Mouse (Mus musculus) left cerebral cortex, postnatal 10 days (tissue): Measurements from ENCODE around the gene Cpxm1. TPM values are rescaled to one million over a fixed set of nuclear protein-coding genes. Genes with fewer than 3 reads are reported as not detected.
"Not testable (repeated sequence)": the region's sequence is repeated elsewhere in the genome, so short reads cannot be mapped to it uniquely, and the experiment has no call there.

Experiments used
- DNase-seq, 2 experiments: peaks; one replicate each; pipeline ENCODE4 v3.0.0; 2021 to 2022; ENCODE audit warnings: low spot score in 2 of 2, mixed read lengths in 1 of 2; ENCODE audit errors: extremely low spot score in 1 of 2
- intact Hi-C: fragments of 180-260 bp; cut with DNase I; formaldehyde crosslinking; loops from one replicate; pipeline ENCODE4 v1.15.1; 2025
- total RNA-seq, 2 experiments: library from RNA; stranded (reverse); gene quantifications; 2 replicates each; pipeline ENCODE4 v1.2.3; 2021

Gene Cpxm1
- total RNA-seq, 2 experiments from 2014 or later: 16.9 to 20.9 TPM

DNA sequence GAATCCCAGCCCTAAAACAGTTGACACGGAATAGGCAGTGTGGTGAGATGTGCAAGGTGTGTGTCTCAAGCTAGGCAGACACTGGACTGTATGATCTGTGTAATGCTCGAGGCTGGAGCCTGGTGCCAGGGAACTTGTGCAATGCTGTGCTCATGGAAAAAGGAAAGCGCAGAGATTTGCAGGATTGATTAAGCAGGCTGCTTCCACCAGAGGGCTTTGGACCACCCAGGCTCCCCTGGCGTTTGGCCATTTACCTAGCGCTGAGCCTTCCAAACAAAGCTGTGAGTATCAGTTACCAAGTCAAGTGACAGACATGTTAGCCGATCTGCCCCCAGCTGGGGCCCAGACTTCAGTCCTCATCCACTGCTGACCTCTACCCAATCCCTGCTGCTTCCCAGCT is 10.8 kb upstream of the Cpxm1 start:
- intact Hi-C loops: no loop called here
- DNase-seq: no peak

DNA sequence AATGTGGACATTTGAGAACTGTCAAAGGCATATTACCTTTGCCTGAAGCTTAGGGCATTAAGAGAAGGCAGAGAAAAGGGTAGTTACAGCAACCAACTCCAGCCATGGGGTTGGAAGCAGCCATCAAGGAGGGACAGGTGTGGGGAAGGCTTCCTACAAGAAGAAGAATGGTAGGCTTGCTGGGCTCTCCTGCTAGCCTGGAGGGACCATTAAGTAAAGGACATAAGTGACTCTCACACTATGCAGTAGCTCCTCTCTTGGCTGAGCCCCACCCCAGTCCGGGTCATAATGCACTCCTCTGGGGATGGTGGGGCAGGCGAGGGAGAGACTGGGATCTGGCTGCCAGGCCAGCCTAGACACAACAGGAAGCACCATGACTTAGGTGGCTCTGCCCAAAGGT is 8.8 kb upstream of the Cpxm1 start, which contains the start of gene Tmem239:
Gene Tmem239 (plus strand): TSS at position 301 of the 400 bp plus-strand sequence.
- intact Hi-C loops: no loop called here
- DNase-seq: no peak

DNA sequence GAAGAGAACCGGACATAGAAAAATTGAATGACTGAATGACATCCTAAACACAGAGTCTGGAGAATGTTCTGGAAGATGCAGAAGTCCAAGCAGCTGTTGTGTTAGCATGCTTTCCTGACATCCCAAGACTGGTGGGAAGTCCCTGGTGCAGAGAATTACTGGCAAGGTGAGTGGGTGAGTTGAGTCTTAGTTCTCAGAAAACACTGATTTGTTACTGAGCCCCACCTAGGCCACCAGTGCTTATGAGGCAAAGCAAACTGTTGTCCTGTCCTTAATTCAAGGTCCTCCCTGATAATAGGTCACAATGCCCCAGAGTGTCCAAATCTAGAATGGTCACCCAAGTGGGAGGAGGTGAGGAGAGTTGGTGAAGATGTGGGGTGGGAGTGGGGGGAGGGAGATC is 7.6 kb upstream of the Cpxm1 start, which contains the start of the genes Gm28372 and 1700020A23Rik:
Gene Gm28372 (plus strand): TSS at position 301 of the 400 bp plus-strand sequence.
Gene 1700020A23Rik (plus strand): TSS at position 321 of the 400 bp plus-strand sequence.
- no peak for DNase-seq
- intact Hi-C loops: no loop called here

DNA sequence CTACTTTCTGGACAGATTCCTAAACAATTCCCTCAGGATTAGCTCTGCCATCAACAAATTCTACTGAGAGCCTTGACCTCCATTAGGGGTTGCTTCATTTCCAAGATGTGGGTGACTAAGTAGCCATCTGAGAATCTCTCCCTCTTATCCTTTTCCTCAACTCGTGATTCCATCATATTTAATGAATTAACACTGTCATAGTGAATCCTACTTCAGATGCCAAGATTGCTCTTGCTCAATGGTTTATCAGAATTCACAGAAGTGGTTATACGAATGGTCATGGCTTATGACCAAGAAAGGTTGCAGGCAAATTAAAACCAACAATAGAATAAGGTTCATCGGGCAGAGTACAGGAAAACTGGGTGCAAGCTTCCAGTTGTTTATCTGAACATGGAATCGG is 4.5 kb upstream of the Cpxm1 start:
- DNase-seq: no peak
- intact Hi-C loops: no loop called here

DNA sequence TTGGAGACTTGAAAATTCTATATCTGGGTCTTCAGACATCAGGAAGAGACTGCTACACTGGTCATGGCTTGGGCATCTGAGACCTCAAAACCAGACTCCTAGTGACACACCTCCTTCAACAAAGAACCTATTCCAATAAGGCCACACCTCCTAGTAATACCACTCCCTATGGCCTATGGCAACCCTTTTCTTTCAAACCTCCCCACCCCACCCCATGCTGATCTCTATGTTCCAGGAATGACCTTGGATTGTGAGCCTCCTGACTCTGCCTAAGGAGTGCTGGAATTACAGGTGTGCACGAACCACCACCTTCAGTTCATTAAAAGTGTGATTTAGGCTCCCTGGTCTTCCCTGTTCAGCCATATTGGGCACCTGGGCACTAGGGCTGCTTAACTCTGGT is 2.7 kb upstream of the Cpxm1 start:
- no peak for DNase-seq
- intact Hi-C loops: no loop called here

DNA sequence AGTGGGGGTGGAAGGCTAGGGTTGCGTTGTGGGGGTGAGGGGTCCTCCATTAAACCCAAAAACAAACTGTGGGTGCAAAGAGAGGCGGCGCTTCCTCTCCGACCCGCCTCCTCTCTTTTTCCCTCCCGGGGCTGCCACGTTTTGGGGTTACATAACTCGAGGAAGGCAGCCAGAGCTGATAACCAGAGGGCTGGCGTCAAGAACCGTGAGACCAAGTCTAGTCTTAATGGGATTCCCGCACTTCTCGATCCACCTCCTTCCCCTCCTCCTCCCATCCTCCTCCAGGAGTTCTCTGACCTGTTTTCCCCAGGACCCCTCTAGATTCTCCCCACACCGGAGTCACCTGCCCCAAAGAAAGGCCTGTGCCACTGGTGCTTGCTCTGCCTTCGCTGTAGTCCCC is 717 bp upstream of the Cpxm1 start:
- no peak for DNase-seq
- intact Hi-C loops: no loop called here

DNA sequence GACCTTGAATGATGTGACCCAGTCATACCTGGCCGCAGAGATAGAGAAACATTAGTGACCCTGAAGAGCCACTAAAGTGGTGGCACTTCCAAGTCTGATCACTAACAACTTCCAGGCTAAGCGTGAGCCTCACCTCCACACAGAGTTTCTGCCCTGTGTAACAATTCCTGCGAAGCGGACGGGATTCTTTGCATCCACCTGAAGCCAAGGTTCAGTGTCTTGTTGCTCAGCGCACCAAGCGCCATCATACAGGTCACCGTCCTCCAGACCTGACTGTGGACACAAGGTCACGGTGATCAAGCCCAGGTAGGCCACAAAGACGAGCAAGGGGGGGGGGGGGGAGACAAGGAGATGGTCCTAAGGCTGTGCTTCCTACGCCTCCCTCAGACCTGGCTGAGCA is 1.7 kb downstream of the Cpxm1 start:
- intact Hi-C loops: no loop called here
- DNase-seq: no peak

DNA sequence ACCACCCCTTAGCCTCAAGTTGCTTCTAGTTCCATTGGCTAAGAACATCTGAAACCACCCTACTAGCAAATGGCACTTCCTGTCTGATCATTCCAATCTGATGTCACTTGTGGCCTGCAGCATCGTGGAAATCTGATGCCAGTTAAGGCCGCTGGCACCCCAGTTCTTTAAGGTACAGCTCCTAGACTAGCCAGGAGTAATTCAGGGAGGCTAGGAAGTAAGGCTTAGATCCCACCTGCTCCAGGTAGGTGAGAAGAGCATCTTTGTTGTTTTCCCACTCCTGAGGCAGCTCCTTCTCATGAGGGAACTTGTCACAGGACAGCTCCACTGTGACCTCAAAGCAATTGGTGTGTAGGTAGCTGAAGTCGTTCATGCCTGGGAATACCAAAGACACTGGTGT is 4.5 kb downstream of the Cpxm1 start:
- DNase-seq: no peak
- intact Hi-C loops: no loop called here

DNA sequence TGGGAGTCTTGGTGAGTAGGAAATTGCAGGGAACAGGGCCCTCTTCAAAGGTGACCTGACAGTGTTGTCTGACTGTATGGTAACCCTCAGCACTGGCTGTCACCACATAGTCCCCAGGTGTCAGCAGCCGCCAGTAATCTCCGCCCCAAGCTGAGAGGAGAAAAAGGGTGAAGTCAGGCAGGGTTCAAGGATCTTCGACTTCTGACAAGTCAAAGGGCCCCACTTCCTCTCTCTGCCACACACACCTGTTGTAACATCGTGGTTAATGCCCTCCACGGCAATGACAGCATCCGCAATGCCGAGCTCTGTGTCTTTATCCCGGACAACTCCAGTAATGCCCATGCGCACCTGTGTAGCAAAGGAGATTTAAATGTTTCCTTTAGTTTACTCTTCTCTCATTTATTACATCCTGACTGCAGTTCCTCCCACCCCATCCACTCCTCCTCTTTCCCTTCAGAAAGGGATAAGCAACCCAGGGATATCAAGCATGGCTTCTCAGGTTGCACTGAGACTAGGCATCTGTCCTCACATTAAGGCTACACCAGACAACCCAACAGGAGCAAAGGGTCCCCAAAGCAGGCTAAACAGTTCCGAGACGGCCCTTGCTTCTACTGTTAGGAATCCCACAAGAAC is 6.3 kb downstream of the Cpxm1 start:
- no peak for DNase-seq
- intact Hi-C loops: no loop called here

DNA sequence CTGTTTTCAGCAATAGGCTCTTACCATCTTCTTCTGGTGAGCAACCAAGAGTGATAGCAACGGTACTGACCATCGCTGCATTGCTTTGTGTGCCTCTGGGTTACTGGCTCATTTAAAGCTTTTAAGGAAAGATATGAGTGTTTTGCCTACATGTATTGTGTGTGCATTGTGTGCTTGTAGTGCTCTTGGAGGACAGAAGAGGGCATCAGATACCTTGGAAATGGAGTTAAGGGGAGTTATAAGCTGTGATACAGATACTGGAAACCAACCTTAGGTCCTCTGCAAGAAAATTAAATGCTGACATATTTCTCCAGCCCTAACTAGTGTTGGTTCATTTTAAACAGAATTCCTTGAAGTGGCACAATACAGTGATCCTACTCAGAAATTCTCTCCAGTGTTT is 8.6 kb downstream of the Cpxm1 start:
- intact Hi-C loops: no loop called here
- no peak for DNase-seq

DNA sequence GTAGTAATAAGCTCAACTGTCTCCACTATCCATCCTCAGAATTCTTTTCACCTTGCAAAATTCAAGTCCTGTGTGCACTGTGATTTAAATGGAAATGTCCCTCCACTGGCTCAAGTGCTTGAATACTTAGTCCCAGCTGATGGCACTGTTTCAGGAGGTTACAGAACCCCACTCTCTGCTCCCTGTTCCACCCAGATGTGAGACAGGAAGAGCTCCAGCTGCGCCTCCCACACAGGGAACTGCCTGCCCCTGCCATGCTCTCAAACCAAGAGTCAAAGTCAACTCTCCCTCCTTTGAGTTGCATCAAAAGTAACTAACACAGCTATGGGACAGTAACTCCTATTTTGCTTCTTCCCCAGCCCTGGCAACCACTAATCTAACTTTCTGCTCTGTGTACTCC is 11.2 kb downstream of the Cpxm1 start:
- DNase-seq: no peak
- intact Hi-C loops: no loop called here

DNA sequence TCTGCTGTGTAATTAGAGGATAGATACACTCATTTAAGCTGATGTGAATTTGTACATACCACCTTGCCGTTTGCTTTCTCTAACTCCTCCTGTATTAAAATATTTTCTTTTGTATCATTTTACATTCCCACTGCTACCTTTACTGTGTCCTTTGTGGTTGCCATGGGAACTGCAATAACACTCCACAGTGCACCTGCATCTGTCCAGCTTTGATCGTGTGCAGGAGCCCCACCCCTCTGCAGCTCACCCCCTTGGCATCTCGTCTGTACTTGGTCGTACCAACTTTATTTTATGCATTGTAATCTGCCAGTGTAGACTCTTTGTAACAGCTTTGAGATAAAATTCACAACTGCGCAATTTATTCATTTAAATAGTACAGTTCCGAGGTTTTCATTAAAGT is 13.5 kb downstream of the Cpxm1 start:
- DNase-seq: no peak
- intact Hi-C loops: no loop called here

DNA sequence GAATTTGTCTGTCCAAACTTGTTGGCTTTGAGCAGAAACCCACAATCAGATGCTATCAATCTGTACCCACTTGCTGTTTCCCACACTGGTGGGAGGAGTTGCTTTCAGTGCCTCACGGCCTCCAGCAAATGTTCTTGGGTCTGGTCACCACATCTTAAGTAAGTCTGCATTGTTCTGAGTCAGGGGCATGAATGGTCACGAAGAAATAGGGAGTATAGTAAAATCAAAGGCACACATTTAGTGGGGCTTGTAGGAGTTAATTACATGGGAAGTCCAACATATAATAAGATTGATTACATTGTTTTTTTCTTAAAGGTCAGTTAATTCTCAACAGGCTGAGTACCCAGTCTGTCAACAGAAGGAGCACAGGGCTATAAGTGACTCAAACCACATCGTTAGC is 14.2 kb downstream of the Cpxm1 start:
- intact Hi-C loops: no loop called here
- no peak for DNase-seq

DNA sequence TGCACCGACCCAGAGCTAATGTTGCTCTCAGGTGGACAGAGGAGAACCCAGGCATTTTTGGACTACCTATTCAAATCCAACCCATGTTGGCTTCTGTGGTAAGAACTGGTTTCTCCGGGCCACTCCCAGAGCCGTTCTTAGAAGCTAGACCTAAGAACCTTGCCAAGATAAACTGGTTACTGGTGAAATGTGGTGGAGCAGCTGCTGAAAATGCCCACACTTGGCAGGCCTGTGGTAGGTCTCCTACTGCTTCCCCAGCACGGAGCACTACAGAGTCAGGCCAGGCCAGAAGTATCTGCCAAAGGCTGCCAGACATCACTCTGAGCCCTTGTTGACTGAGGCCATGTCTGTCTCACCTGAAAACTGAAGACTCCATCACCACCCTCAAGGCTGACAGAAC is 22.4 kb downstream of the Cpxm1 start:
- DNase-seq: no peak

DNA sequence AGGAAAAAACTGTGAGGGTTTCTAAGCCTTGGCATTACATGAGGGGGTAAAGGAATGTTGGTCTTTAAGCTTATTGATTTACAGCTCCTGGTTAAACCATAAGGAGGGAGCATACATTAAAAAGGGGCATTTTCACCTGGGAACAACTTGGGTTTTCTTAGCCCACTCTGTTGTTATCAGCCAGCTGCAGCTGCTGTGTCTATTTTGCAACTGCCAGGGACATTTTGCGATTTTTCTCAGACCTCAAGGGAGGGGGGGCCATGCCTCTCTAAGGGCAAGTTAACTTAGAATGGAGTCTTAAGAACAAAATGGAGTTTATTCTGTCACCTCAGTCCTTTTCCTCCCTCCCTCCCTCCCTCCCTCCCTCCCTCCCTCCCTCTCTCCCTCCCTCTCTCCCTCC is 24.3 kb downstream of the Cpxm1 start:
- intact Hi-C loops, DNase-seq: not testable (repeated sequence)

More for the DNA sequence above, 22.4 kb downstream of the Cpxm1 start:
- intact Hi-C loops: no loop called here

DNA sequence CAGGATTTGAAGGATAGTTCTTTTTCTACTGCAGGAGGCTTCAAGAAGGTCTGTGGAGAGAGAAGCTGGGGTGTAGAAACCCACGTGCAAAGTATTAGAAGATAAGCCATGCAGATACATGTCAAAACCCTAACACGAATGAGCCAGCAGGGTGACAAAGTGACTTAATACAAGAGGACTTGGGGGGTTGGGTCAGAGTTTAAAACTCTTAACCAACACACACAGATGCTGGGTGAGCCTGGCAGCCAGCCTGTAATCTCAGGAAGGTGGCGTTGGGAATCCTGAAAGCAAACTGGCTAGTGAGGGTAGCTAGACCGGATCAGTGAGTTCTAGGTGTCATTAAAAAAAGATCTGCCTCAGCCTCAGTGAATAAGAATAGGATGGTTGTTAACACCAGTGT is 30.0 kb downstream of the Cpxm1 start:
- DNase-seq: no peak

DNA sequence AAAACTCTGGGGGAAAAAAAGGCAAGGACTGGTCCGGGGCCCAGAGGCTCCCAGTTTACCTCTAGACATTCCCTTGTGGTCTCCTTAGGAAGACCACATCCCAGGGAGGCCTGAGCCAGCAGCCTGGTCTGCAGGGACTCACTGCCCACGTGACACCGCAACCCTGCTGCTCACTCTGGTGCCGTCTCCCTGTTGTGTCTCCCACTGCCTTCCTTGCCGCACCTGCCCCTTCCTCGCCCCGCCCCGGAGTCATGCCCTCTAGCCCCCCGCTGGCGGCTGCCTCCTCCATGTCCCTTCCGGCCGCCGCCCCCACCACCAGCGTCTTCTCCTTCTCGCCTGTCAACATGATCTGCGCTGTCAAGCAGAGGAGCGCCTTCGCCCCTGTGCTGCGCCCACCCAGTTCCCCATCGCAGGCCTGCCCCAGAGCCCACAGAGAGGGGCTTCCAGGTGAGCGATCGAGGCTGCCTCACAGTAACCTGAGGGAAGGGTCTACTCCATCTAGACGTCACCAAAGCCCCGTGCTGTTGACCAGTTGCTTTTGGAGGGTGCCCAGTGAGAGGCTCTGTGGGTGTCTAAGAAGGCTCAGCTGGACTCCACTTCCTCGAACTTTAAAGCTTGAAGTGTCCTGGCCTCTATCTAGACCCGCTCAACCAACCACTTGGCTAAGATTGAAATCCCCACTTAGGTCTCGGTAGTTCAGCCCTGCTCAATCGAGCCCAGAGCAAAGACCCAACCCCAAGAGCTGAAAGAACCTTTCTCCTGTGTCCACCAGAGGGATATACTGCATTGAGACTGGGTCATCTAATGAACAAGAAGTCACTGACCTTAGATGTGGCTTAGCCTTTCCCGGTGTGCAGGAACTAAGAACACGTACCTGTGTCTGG is 31.9 kb downstream of the Cpxm1 start:
- DNase-seq: peak in 1 of 2 experiments; percentile 59
- intact Hi-C loops: no loop called here

More for the DNA sequence above, 30.0 kb downstream of the Cpxm1 start:
- intact Hi-C loops: no loop called here

DNA sequence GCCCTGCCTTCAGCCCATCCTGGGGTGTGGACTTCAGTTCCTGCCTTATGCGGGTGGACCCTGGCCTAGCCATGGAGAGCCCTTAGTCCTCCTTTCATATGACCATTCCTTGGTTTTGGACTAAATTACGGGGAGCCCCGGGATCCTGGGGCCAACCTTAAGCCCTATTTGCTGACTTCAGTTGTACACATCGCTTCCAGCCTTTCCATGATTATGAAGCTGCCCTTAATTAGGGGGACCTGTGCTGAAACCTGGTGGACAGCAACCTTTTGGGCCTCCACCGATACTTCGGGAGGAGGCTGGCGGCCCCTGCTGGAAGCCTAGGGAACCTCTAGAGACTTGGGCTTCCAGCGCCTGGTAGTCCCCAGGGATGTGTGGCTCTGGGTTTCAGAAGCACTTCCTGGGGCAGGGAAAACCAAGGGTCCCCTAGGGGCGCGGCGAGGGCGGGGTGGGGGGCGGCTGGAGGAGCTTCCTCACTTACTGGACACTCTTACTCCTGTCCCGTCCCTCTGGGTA is 34.8 kb downstream of the Cpxm1 start:
- peak in 1 of 2 experiments; percentile 71 for DNase-seq
- intact Hi-C loops: loop anchor here (5.0 kb wide), 1 partner anchor 65 kb away; the partner anchor contains the start of gene Ebf4

DNA sequence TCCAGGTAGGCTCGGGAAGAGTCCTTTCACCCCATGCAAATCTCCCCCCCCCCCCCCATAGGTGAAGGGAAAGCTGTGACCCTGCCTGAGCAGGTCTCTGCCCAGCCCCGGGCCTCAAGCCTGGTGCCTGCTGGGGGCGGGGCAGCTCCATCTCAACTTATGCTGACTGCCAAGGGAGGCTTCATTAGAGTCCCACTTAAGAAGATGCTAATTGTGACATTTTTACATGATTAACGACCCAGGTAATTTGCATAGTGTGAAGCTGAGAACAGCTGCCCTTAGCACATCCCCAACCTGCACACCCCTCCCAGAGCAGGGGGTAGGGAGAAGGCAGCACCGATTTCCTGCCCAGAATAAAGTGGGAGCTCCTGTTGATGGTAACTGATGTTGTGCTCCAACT is 38.5 kb downstream of the Cpxm1 start:
- no peak for DNase-seq
- intact Hi-C loops: no loop called here

DNA sequence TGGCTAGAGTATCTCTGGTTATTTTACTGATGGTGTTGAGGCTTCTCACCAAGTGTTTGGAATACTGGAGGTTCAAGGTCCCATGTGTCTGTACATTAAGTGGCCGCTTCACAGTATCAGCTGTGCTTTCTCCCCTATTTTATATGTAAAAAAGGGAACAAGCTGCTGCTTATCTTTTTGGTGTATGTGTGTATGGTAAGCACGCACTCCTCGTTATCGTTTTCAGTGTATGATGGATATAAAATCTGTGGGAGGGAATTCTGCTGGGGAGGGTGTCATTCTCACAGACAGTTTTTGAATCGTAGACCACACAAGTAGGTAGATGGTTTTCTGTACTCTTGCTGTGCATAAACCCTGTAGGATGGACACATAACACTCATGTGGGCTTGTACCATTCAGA is 39.8 kb downstream of the Cpxm1 start:
- DNase-seq: no peak
- intact Hi-C loops: no loop called here
